Mouse (Mus musculus): ENCODE data around the gene Tfap2e.

DNA sequence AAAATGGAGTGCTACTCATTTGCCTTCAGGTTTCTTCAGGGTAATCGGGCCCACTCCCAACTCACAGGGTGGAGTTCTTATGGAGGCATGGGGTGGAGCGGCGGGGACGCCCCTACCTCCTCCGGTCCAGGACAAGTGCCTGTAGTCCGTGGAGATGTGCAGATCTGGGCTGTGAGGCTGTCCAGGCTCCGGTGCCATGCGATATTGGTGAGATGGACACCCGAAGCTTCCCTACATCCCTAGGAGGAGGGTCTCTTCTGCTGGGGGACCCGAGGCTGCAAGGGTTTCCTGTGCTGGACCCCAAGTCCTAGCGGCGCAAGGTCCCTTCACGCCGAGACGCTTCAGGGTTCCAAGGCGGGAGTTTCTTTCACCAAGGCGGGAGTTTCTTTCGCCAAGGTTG is 3.9 kb downstream of the Tfap2e start:
- TF ChIP-seq CTCF (IDR thresholded peaks at IDR 0.05; ENCODE audit: low read depth) = no peak
- no peak for TF ChIP-seq EP300 (optimal IDR thresholded peaks at IDR 0.05)
